In the genomic region with DNA sequence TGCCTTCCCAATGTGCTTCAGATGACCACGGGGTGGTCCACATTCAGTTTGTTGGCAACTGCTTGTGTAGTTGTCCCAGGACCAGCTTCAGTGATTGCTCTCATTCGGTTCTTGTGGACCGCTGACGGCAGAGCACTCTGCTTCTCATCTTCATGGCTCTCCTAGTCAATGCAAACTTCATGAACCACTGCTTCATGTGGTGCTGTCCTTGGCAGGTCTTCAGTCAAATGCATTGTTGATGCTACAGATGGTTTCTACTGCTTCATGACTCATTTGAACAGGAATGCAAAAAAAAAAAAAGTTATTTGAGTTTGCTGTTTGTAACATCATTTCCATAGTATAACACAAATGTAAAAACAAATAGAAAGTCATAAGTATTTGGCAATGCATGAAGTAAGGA, we compare ENCODE assay signal across 16 mouse cellular contexts.
"Had no signal": no experiment of that assay in that cellular context is flagged by ENCODE, and none has a peak within 500 bp of the region (broad histone marks: within the 10 kb centered on the region; RNA-seq: fewer than 3 reads in every experiment).

No protein-coding gene starts in this region.

- H3K9me3 ChIP-seq: liver, embryonic 13.5 days; liver, embryonic 15.5 days; midbrain, embryonic 13.5 days; midbrain, embryonic 15.5 days; neural tube, embryonic 12.5 days; stomach, embryonic 15.5 days had no signal

- H3K27me3 ChIP-seq: liver, embryonic 13.5 days; liver, embryonic 15.5 days; megakaryocyte, embryonic 14.5 days; midbrain, embryonic 13.5 days; midbrain, embryonic 15.5 days; neural tube, embryonic 12.5 days; stomach, embryonic 15.5 days had no signal

- H3K36me3 ChIP-seq: liver, embryonic 13.5 days; liver, embryonic 15.5 days; midbrain, embryonic 13.5 days; midbrain, embryonic 15.5 days; neural tube, embryonic 12.5 days; stomach, embryonic 15.5 days had no signal

- H3K9ac ChIP-seq: liver, embryonic 13.5 days; liver, embryonic 15.5 days; liver, postnatal 0 days; midbrain, embryonic 13.5 days; midbrain, embryonic 15.5 days; neural tube, embryonic 12.5 days; stomach, embryonic 15.5 days had no signal

- ATAC-seq: liver, postnatal 0 days; midbrain, embryonic 13.5 days; midbrain, embryonic 15.5 days had no signal

- DNase-seq: liver, embryonic 13.5 days; liver, postnatal 0 days; right cerebral cortex, postnatal 14 days; thymus, adult 2 months; thymus, postnatal 25 days; thymus, postnatal 4 days had no signal

- H3K4me2 ChIP-seq: liver, embryonic 11.5 days; liver, embryonic 13.5 days; liver, embryonic 15.5 days; midbrain, embryonic 11.5 days; midbrain, embryonic 13.5 days; midbrain, embryonic 15.5 days; neural tube, embryonic 12.5 days; stomach, embryonic 15.5 days had no signal

- H3K27ac ChIP-seq: liver, embryonic 13.5 days; liver, embryonic 15.5 days; macrophage; midbrain, embryonic 13.5 days; midbrain, embryonic 15.5 days; neural tube, embryonic 12.5 days; stomach, embryonic 15.5 days; stomach, postnatal 0 days had no signal

- H3K4me1 ChIP-seq: liver, embryonic 13.5 days; liver, embryonic 15.5 days; megakaryocyte, embryonic 14.5 days; stomach, embryonic 15.5 days had no signal

- H3K4me3 ChIP-seq: liver, embryonic 13.5 days; liver, embryonic 15.5 days; megakaryocyte, embryonic 14.5 days; midbrain, embryonic 13.5 days; midbrain, embryonic 15.5 days; neural tube, embryonic 12.5 days; stomach, embryonic 15.5 days had no signal
